Mouse (Mus musculus): ENCODE measurements at regions not wholly inside any gene's neighbourhood (a gene's known extent, or its start where the extent isn't known, plus 50 kb on each side); places are given as distances from the start of the nearest gene placed in this dataset.

DNA sequence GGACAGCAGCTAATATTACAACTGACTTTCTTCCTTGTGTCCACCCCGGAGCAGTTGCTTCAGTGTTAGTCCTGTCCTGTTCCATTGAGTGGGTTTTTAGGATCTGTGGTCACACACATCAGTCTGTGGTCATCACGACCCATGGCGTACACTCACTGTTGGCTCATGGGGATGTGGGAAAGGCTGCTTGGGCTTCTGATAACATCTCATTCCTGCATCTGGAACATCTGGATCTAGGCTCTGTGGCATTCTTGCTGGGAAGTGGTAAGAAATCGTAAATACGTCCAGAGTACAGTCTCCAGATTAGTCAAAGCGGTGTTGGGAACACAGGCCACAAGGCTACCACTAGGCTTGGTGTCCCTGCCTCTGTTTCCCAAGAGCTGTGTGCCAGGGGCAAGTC is 362.7 kb upstream of the Tbx3 start:
- Histone ChIP-seq H3K4me1 (ENCODE audit: control insufficient read depth, insufficient read depth, low read length) (no peaks in the 10 kb centered on the region), H3K27ac (ENCODE audit: control insufficient read depth, insufficient read depth, low read depth, low read length) (no peak overlapping the region), H3K36me3 (ENCODE audit: control insufficient read depth, insufficient read depth, low read length) (no peaks in the 10 kb centered on the region), H3K27me3 (ENCODE audit: control insufficient read depth, insufficient read depth, low read length) (no peaks in the 10 kb centered on the region), H3K4me3 (ENCODE audit: control insufficient read depth, low read depth, low read length) (no peak overlapping the region)
- TF ChIP-seq CTCF (IDR thresholded peaks at IDR 0.05; ENCODE audit: control insufficient read depth, insufficient read depth, insufficient replicate concordance, low read depth, low read length) (no peak), POLR2A (IDR thresholded peaks at IDR 0.05; ENCODE audit: control insufficient read depth, low read depth, low read length) (no peak)

- Histone ChIP-seq H3K36me3 (ENCODE audit: control insufficient read depth, insufficient read depth, low read length) (no peaks in the 10 kb centered on the region), H3K4me1 (ENCODE audit: control insufficient read depth, insufficient read depth, low read length) (no peaks in the 10 kb centered on the region), H3K27ac (ENCODE audit: control insufficient read depth, insufficient read depth, low read depth, low read length) (no peak overlapping the region), H3K4me3 (ENCODE audit: control insufficient read depth, low read depth, low read length) (no peak overlapping the region), H3K27me3 (ENCODE audit: control insufficient read depth, insufficient read depth, low read length) (no peaks in the 10 kb centered on the region)
- no peak for TF ChIP-seq CTCF (IDR thresholded peaks at IDR 0.05; ENCODE audit: control insufficient read depth, insufficient read depth, insufficient replicate concordance, low read depth, low read length)
- no peak for TF ChIP-seq POLR2A (IDR thresholded peaks at IDR 0.05; ENCODE audit: control insufficient read depth, low read depth, low read length)
Measured at GRCm38 (mm10) chr5:119310178-119310930, 360.1 kb upstream of the Tbx3 start.

GRCm38 (mm10) chr5:119312808-119313207 is 357.7 kb upstream of the Tbx3 start:
- Histone ChIP-seq H3K27me3 (ENCODE audit: control insufficient read depth, insufficient read depth, low read length) (no peaks in the 10 kb centered on the region), H3K4me1 (ENCODE audit: control insufficient read depth, insufficient read depth, low read length) (no peaks in the 10 kb centered on the region), H3K4me3 (ENCODE audit: control insufficient read depth, low read depth, low read length) (no peak overlapping the region), H3K36me3 (ENCODE audit: control insufficient read depth, insufficient read depth, low read length) (no peaks in the 10 kb centered on the region), H3K27ac (ENCODE audit: control insufficient read depth, insufficient read depth, low read depth, low read length) (no peak overlapping the region)
- TF ChIP-seq CTCF (IDR thresholded peaks at IDR 0.05; ENCODE audit: control insufficient read depth, insufficient read depth, insufficient replicate concordance, low read depth, low read length) (no peak), POLR2A (IDR thresholded peaks at IDR 0.05; ENCODE audit: control insufficient read depth, low read depth, low read length) (no peak)

GRCm38 (mm10) chr5:119315149-119315548 is 355.3 kb upstream of the Tbx3 start:
- Histone ChIP-seq H3K27ac (ENCODE audit: control insufficient read depth, insufficient read depth, low read depth, low read length) (no peak overlapping the region), H3K27me3 (ENCODE audit: control insufficient read depth, insufficient read depth, low read length) (no peaks in the 10 kb centered on the region), H3K36me3 (ENCODE audit: control insufficient read depth, insufficient read depth, low read length) (no peaks in the 10 kb centered on the region), H3K4me3 (ENCODE audit: control insufficient read depth, low read depth, low read length) (no peak overlapping the region), H3K4me1 (ENCODE audit: control insufficient read depth, insufficient read depth, low read length) (no peaks in the 10 kb centered on the region)
- TF ChIP-seq CTCF (IDR thresholded peaks at IDR 0.05; ENCODE audit: control insufficient read depth, insufficient read depth, insufficient replicate concordance, low read depth, low read length) (no peak), POLR2A (IDR thresholded peaks at IDR 0.05; ENCODE audit: control insufficient read depth, low read depth, low read length) (no peak)

DNA sequence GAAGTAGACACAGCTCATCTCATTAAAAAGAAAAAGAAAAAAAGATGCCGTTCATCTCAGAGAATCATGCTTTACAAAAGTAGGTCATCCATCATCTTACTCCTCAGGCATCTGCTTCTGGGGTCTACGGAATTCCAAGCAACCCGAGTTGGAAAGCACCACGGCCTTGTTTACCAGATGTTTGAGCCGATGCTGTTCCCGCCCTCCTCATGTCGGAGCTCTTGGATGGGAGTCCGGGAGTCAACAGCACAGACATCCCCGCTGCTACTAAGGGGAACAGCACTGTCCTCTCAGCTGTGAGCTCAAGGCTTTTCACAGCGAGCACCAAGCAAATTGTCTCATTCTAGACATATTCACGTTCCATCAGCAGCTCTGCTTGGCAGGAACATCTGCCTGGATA is 352.9 kb upstream of the Tbx3 start:
- Histone ChIP-seq H3K36me3 (ENCODE audit: control insufficient read depth, insufficient read depth, low read length) (no peaks in the 10 kb centered on the region), H3K4me1 (ENCODE audit: control insufficient read depth, insufficient read depth, low read length) (no peaks in the 10 kb centered on the region), H3K27ac (ENCODE audit: control insufficient read depth, insufficient read depth, low read depth, low read length) (no peak overlapping the region), H3K4me3 (ENCODE audit: control insufficient read depth, low read depth, low read length) (no peak overlapping the region), H3K27me3 (ENCODE audit: control insufficient read depth, insufficient read depth, low read length) (no peaks in the 10 kb centered on the region)
- no peak for TF ChIP-seq CTCF (IDR thresholded peaks at IDR 0.05; ENCODE audit: control insufficient read depth, insufficient read depth, insufficient replicate concordance, low read depth, low read length)
- TF ChIP-seq POLR2A (IDR thresholded peaks at IDR 0.05; ENCODE audit: control insufficient read depth, low read depth, low read length): no peak

GRCm38 (mm10) chr5:119321368-119322144 is 348.9 kb upstream of the Tbx3 start:
- Histone ChIP-seq H3K36me3 (ENCODE audit: control insufficient read depth, insufficient read depth, low read length) (no peaks in the 10 kb centered on the region), H3K4me3 (ENCODE audit: control insufficient read depth, low read depth, low read length) (no peak overlapping the region), H3K27ac (ENCODE audit: control insufficient read depth, insufficient read depth, low read depth, low read length) (no peak overlapping the region), H3K4me1 (ENCODE audit: control insufficient read depth, insufficient read depth, low read length) (no peaks in the 10 kb centered on the region), H3K27me3 (ENCODE audit: control insufficient read depth, insufficient read depth, low read length) (no peaks in the 10 kb centered on the region)
- no peak for TF ChIP-seq POLR2A (IDR thresholded peaks at IDR 0.05; ENCODE audit: control insufficient read depth, low read depth, low read length)
- TF ChIP-seq CTCF (IDR thresholded peaks at IDR 0.05; ENCODE audit: control insufficient read depth, insufficient read depth, insufficient replicate concordance, low read depth, low read length): no peak

DNA sequence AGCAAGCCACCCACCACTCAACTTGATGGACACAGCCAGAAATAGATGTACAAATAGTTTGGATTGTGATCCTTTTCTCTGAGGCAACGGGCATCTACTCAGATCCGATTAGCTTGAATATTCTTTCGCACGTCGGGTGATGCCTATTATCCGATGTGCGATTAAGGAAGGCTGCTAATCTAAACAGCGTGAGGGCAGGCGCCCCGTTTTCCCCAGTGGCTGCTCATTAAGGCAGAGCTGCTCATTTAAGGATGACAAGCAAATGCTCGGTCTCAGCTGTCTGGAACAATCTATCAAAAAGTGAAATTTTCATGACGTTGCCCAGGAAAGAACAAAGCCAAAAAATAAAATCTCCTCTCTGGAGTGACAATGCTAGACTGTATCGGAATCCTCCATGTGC is 348.1 kb upstream of the Tbx3 start:
- Histone ChIP-seq H3K27me3 (ENCODE audit: control insufficient read depth, insufficient read depth, low read length) (no peaks in the 10 kb centered on the region), H3K36me3 (ENCODE audit: control insufficient read depth, insufficient read depth, low read length) (no peaks in the 10 kb centered on the region), H3K27ac (ENCODE audit: control insufficient read depth, insufficient read depth, low read depth, low read length) (no peak overlapping the region), H3K4me1 (ENCODE audit: control insufficient read depth, insufficient read depth, low read length) (no peaks in the 10 kb centered on the region), H3K4me3 (ENCODE audit: control insufficient read depth, low read depth, low read length) (no peak overlapping the region)
- TF ChIP-seq POLR2A (IDR thresholded peaks at IDR 0.05; ENCODE audit: control insufficient read depth, low read depth, low read length): no peak
- no peak for TF ChIP-seq CTCF (IDR thresholded peaks at IDR 0.05; ENCODE audit: control insufficient read depth, insufficient read depth, insufficient replicate concordance, low read depth, low read length)
